Mouse (Mus musculus) limb, embryonic 12.5 days (tissue): ENCODE data around the gene Dscam. TPM values are rescaled to one million over a fixed set of nuclear protein-coding genes. Genes with fewer than 3 reads are reported as not detected.

ENCODE experiments used
- ATAC-seq: fragments of 200-750 bp; cut with Nextera tagmentation; 2 replicates; pipeline ENCODE4 v1.8.0; 2017; ENCODE audit warnings: low read depth, moderate TSS enrichment; ENCODE audit not compliant: insufficient number of reproducible peaks, insufficient read depth, low FRiP score, low TSS enrichment
- H3K27ac ChIP-seq: fragments of 300-500 bp; sonication (generic); 2 replicates; pipeline ENCODE4 v1.5.1; 2016; ENCODE audit warnings: mild to moderate bottlenecking, moderate library complexity
- H3K27me3 ChIP-seq: fragments of 300-500 bp; sonication (generic); 2 replicates; pipeline ENCODE4 v1.6.1; 2016; ENCODE audit warnings: mild to moderate bottlenecking, moderate library complexity
- H3K36me3 ChIP-seq: fragments of 300-500 bp; sonication (generic); 2 replicates; pipeline ENCODE4 v1.6.1; 2016; ENCODE audit warnings: mild to moderate bottlenecking, moderate library complexity
- H3K4me1 ChIP-seq: fragments of 300-500 bp; sonication (generic); replicated peaks from 2 replicates; pipeline ENCODE4 v1.6.1; 2016
- H3K4me2 ChIP-seq: fragments of 300-500 bp; sonication (generic); 2 replicates; pipeline ENCODE4 v1.6.1; 2016; ENCODE audit warnings: mild to moderate bottlenecking, moderate library complexity
- H3K4me3 ChIP-seq: fragments of 300-500 bp; sonication (generic); replicated peaks from 2 replicates; pipeline ENCODE4 v1.5.1; 2016; ENCODE audit warnings: mild to moderate bottlenecking
- H3K9ac ChIP-seq: fragments of 300-500 bp; sonication (generic); replicated peaks from 2 replicates; pipeline ENCODE4 v1.6.1; 2016; ENCODE audit warnings: mild to moderate bottlenecking, moderate library complexity
- H3K9me3 ChIP-seq: fragments of 300-500 bp; sonication (generic); 2 replicates; pipeline ENCODE4 v1.6.1; 2016; ENCODE audit warnings: mild to moderate bottlenecking, moderate library complexity
- WGBS: fragments of 180-500 bp; shearing (Covaris S2); methylation state at CpG from one replicate; pipeline ENCODE4 v1.1.7; 2016; 5-methylcytosine and 5-hydroxymethylcytosine counted together
- polyA plus RNA-seq: library from polyadenylated mRNA; unstranded; fragments of >200 nt; fragmentation: Nextera tagmentation; extraction: Ambion mirVana; gene quantifications from 2 replicates; pipeline ENCODE4 v1.2.1, GENCODE M21; 2016

Gene Dscam
- polyA plus RNA-seq, 1 experiment from 2014 or later: not detected

DNA sequence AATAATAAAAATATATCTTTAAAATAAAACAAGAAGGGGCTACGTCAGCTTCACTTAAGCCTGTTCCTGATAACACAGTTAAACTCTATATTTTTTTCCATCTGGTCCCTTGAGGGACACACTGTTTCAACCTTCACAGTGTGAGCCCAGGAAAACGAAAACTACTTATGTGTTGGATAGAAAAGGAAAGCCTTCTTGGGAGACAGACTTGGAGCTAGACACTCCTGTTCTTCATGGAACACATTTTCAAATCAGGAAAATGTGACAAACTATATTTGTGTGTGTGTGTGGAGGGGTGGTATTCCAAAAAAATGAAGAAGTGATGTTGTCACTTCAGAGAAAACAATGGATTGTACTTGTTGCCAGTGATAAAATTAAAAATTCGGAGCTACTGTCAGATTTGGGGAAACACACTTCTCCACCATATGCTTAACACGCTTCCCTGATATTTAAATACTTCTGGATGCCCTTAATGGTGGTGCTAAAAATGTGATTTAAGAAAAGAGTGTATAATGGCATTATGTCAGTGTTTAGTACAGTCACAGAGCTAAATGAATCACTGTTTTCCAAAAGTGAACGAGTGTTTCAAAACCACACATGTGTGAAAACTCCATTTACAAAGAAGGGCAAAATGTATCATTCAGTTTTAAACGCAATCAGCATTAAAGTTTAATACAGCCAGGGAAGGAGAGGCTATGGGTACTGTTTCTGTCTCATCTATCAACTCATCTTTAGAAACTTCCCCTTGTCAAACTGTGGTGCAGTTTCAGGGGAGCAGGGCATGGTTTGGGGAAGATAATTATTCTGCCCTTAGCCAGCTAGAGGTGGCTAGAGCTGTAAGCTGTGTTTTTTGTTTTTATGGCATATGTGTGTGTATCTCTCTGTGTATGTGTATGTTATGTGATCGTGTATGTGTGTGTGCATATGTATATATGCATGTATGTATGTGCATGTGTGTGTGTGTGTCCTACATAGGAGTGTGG lies 430.2 kb downstream of the Dscam start:
- Histone ChIP-seq H3K36me3 (no peaks in the 10 kb centered on the region), H3K9me3 (no peaks in the 10 kb centered on the region), H3K9ac (no peak overlapping the region), H3K4me2 (no peak overlapping the region), H3K27me3 (no peaks in the 10 kb centered on the region), H3K4me3 (no peak overlapping the region), H3K27ac (no peak overlapping the region), H3K4me1 (no peaks in the 10 kb centered on the region)
- WGBS: 84% methylated on average over 7 of the region's 7 CpGs
- no peak for ATAC-seq

DNA sequence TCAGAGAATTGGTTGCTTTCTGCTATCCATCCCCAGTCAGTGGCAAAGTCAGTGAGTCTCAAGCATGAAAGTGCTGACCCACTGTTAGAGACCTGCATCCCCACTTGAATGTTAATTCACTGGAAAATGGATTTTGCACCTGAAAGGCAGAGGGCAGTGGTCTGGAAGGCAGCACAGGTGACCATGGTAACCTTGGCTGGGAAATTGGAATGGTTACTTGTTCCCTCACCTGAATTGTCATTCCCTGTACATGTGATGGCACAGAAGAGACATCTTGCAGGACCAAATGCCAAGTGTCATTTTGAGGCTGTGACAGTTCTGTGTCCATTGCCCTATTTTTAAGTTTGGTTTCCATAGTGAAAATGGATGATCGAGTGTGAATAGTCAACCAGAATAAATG lies 434.1 kb downstream of the Dscam start:
- WGBS: 94% methylated on average over 1 of the region's 1 CpGs
- no peak overlapping the region for H3K4me3 ChIP-seq
- no peak overlapping the region for H3K4me2 ChIP-seq
- H3K9me3 ChIP-seq: no peaks in the 10 kb centered on the region
- H3K9ac ChIP-seq: no peak overlapping the region
- H3K27ac ChIP-seq: no peak overlapping the region
- ATAC-seq: no peak
- H3K36me3 ChIP-seq: no peaks in the 10 kb centered on the region
- H3K27me3 ChIP-seq: no peaks in the 10 kb centered on the region
- H3K4me1 ChIP-seq: no peaks in the 10 kb centered on the region

DNA sequence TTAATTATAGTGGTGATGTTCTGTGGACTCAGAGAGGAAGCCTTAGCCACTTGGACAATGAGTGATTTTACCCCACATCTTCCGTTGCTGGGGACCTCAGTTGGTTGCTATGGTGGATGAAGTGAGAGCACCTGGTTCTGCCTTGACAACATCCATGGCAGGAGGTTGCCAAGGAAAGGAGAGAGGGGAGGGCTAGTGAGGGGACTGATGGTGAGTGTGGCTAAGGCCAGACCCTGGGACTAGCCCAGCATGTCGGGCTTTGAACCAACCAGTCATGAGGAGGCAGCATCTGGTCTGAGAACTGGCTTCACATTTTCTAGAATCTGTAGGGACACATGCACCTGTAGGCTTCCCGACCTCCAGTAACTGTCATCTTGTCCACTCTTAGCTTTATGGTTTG lies 439.7 kb downstream of the Dscam start:
- WGBS: 76% methylated on average over 3 of the region's 3 CpGs

DNA sequence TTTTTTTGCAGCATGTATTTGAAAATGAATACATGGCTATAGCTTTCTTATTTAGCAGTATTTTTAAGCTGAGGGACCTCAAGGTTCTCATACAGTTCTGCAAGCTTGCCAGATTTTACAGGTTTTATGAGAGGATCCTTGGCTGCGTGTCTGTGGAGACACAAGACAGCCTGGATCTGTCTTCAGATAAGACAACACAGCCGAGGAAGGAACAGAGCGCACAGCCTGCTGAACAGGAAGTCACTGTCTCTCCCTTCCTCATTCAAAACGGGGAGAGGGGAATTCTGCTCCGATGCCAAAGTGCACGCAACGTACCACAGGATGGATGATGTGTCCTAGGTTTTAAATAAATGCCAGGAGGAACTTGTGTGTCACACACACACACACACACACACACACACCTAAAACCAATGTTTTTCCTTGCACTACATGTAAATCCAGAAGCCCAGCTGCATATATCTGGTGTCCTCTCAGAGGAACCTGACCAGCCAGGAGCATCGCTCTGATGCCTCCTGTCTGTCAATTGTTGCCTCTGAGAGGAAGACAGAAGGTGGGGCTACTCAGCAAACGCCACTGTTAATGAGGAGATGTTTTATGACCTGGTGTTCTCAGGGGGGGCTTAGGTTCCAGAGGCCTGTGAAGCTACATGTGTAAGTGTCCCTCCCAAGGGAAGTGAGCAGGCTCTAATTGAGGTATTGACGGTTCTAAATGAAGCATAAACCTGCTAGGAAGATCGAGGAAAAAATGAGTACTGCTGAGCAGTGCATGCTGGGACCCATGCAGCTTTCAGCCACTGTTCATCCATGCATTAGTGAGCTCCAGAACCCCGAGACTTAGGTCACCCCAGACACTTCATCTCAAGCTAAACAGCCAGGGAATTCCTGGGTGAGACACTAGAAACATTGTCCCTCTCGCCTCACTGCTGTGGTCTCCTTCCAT lies 442.4 kb downstream of the Dscam start:
- no peaks in the 10 kb centered on the region for H3K9me3 ChIP-seq
- H3K4me3 ChIP-seq: no peak overlapping the region
- H3K4me2 ChIP-seq: no peak overlapping the region
- 56% methylated on average over 13 of the region's 13 CpGs for WGBS
- H3K36me3 ChIP-seq: no peaks in the 10 kb centered on the region
- peaks cover 16% of the 10 kb centered on the region for H3K27me3 ChIP-seq
- H3K27ac ChIP-seq: no peak overlapping the region
- 0 out of 2 replicates have a peak, but pooled peaks cover 3% of the 10 kb centered on the region for H3K4me1 ChIP-seq
- ATAC-seq: no peak
- H3K9ac ChIP-seq: no peak overlapping the region

More for the DNA sequence above, 439.7 kb downstream of the Dscam start:
- Histone ChIP-seq H3K9ac (no peak overlapping the region), H3K4me2 (no peak overlapping the region), H3K27me3 (peaks cover 14% of the 10 kb centered on the region), H3K4me1 (no peaks in the 10 kb centered on the region), H3K36me3 (no peaks in the 10 kb centered on the region), H3K9me3 (no peaks in the 10 kb centered on the region), H3K27ac (no peak overlapping the region), H3K4me3 (no peak overlapping the region)
- ATAC-seq: no peak

DNA sequence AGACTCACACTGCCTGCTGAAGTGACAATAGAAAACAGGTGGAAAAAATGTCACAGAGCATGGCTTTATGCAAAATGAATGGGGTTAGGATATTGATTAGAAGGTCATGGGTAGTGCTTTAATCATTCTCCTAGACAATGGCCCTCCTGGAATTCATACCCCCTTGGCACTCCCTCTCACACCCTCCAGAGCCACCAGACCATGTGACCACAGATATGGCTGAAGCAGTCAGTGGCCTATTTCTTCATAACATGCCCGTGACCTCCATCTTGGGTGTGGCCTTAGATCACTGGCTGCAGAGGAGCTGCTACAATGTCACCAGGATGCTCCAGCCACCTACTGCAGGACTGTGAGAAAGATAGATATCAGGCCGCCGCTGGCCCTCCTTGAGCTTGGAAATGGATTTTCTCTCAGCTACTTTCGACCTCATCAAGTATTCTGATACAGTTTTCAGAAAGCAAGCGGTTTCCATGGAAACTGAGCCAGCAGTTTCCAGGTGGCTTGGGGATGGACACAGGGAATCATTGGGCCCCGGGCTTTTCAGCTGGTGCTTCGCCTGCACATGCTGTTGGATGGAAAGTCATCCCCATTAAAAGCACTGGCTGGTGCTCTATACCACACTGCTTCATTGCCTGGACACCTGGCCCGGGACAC lies 445.4 kb downstream of the Dscam start:
- Histone ChIP-seq H3K36me3 (no peaks in the 10 kb centered on the region), H3K4me3 (no peak overlapping the region), H3K27me3 (peaks cover 17% of the 10 kb centered on the region), H3K9me3 (no peaks in the 10 kb centered on the region), H3K27ac (no peak overlapping the region), H3K4me2 (no peak overlapping the region), H3K4me1 (0 out of 2 replicates have a peak, but pooled peaks cover 3% of the 10 kb centered on the region), H3K9ac (no peak overlapping the region)
- ATAC-seq: no peak
- 78% methylated on average over 8 of the region's 8 CpGs for WGBS

DNA sequence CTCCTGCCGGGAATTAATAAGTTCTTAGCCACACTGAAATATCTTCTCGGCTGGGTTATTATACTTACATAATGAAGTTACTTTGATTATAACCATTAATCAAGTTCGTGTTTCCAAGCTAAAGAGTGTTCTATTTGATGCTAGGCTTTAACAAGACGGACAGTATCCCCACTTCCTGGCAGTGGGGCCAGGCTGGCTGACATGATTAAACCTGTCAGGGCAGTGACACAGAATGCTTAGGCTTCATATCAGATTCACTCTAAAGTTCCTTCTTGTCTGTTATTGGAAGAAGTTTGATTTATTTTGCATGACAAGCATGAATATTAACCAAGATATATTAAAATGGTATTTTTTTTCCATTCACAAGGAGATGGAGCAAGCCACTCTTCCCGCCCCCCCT lies 446.0 kb downstream of the Dscam start:
- H3K4me3 ChIP-seq: no peak overlapping the region
- 35% methylated on average over 5 of the region's 5 CpGs for WGBS
- no peak overlapping the region for H3K27ac ChIP-seq

DNA sequence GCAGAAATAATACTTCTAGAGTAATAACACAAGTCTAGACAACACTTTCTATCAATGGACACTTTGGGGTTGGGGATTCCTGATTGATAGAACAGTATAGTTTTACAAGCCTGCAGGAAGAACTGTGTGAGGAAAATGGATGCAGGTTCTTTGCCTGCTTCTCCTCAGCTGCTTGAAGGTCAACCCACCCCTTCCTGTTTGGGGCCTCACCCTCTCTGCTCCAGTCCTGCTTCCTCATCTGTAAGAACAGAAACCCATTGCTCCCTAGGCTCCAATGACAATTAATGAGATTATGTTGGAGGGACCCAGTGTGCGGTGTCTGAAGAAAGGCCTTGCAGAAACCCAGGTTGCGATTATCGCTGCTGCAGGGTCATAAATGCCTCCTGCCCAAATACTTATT lies 446.4 kb downstream of the Dscam start:
- no peak overlapping the region for H3K27ac ChIP-seq
- no peak overlapping the region for H3K4me2 ChIP-seq
- WGBS: 21% methylated on average over 3 of the region's 3 CpGs
- no peak overlapping the region for H3K4me3 ChIP-seq
- no peaks in the 10 kb centered on the region for H3K36me3 ChIP-seq
- no peaks in the 10 kb centered on the region for H3K9me3 ChIP-seq
- H3K27me3 ChIP-seq: peaks cover 17% of the 10 kb centered on the region
- H3K9ac ChIP-seq: no peak overlapping the region
- H3K4me1 ChIP-seq: 0 out of 2 replicates have a peak, but pooled peaks cover 3% of the 10 kb centered on the region
- ATAC-seq: no peak

More for the DNA sequence above, 446.0 kb downstream of the Dscam start:
- peaks cover 17% of the 10 kb centered on the region for H3K27me3 ChIP-seq
- no peak overlapping the region for H3K9ac ChIP-seq
- no peak for ATAC-seq
- no peaks in the 10 kb centered on the region for H3K36me3 ChIP-seq
- no peaks in the 10 kb centered on the region for H3K9me3 ChIP-seq
- 0 out of 2 replicates have a peak, but pooled peaks cover 3% of the 10 kb centered on the region for H3K4me1 ChIP-seq
- no peak overlapping the region for H3K4me2 ChIP-seq

DNA sequence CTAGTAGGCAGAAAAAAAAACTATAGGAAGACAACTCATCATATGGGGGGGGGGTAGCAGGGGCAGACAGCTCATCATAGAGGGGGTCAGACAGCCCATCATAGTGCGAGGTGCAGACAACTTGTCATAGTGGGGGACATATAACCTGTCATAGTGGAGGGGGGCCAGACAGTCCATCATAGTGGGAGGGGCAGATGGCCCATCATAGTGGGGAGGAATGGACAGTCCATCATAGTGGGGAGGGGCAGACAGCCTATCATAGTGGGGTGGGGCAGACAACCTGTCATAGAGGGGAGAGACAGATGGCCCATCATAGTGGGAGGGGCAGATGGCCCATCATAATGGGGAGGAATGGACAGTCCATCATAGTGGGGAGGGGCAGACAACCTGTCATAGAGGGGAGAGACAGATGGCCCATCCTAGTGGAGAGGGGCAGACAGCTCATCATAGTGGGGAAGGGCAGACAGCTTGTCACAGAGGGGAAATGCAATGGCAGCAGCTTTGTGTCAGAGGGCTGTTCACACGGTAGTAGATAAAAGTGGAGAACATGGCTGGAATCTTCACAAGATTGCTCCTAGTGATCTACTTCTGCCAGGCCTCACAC lies 447.4 kb downstream of the Dscam start:
- H3K4me2 ChIP-seq: no peak overlapping the region
- WGBS: 95% methylated on average over 2 of the region's 2 CpGs
- peaks cover 14% of the 10 kb centered on the region for H3K27me3 ChIP-seq
- H3K9ac ChIP-seq: no peak overlapping the region
- no peaks in the 10 kb centered on the region for H3K9me3 ChIP-seq
- no peak overlapping the region for H3K27ac ChIP-seq
- H3K4me3 ChIP-seq: no peak overlapping the region
- no peaks in the 10 kb centered on the region for H3K36me3 ChIP-seq
- ATAC-seq: no peak
- H3K4me1 ChIP-seq: 0 out of 2 replicates have a peak, but pooled peaks cover 3% of the 10 kb centered on the region

DNA sequence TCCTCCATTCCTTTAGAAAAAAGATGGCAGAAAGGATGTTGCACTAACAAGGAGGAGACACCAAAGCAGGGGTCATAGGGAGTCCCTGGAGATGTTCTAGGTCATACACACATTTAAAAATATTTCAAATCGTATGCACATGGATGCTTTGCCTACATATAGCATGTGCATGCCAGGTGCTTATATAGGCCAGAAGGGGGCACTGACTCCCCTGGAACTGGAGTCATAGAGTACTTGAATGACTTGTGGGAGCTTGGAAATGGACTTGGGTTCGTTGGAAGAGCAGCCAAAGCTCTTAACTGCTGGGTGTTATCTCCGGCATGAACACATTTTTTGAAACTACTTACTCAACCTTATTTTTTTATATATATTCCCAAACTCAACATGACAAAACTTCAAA lies 448.4 kb downstream of the Dscam start:
- Histone ChIP-seq H3K4me1 (0 out of 2 replicates have a peak, but pooled peaks cover 3% of the 10 kb centered on the region), H3K36me3 (no peaks in the 10 kb centered on the region), H3K4me2 (no peak overlapping the region), H3K4me3 (no peak overlapping the region), H3K27ac (no peak overlapping the region), H3K9ac (no peak overlapping the region), H3K27me3 (peaks cover 6% of the 10 kb centered on the region; the same call in 1 of the 2 replicates), H3K9me3 (no peaks in the 10 kb centered on the region)
- 82% methylated on average over 3 of the region's 3 CpGs for WGBS
- no peak for ATAC-seq

DNA sequence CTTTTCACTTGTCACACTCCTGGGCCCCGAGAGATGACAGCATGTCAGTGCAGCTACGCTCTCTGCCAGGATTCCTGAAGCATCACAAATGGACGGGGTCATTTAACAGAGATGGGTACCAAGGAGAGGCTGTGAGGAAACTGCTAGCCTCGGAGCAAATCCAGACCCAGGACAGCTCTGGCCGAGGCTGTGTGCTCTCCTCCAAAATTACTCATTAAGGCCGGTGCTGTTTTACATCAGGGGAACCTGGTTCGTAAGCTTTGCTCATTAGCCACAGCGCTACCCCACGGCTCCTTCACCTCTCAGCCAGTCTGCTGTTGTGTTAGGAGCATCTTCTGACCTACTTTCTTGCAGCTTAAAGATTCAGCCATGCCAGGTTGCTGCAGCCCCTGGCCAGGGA lies 449.3 kb downstream of the Dscam start:
- WGBS: 48% methylated on average over 9 of the region's 9 CpGs
- Histone ChIP-seq H3K9me3 (no peaks in the 10 kb centered on the region), H3K4me1 (0 out of 2 replicates have a peak, but pooled peaks cover 3% of the 10 kb centered on the region), H3K4me3 (no peak overlapping the region), H3K27me3 (peaks cover 5% of the 10 kb centered on the region; the same call in 1 of the 2 replicates), H3K27ac (no peak overlapping the region), H3K4me2 (no peak overlapping the region), H3K9ac (no peak overlapping the region), H3K36me3 (no peaks in the 10 kb centered on the region)
- no peak for ATAC-seq
